Comparison of ENCODE assay signal across 10 mouse cellular contexts in genomic region chr1:169051085-169051862, GRCm38 (mm10).
DNase-seq lines count a peak whose midpoint lies in the region; ATAC-seq and TF ChIP-seq lines count a peak whose summit lies in the region.
"Had no signal": no experiment of that assay in that cellular context is flagged by ENCODE, and none has a peak within 500 bp of the region (broad histone marks: within the 10 kb centered on the region; RNA-seq: fewer than 3 reads in every experiment).

No protein-coding gene starts in this region.

- peak; percentile 3 for DNase-seq in R1 (ENCODE audit: low read depth, low spot score)
- DNase-seq in embryonic facial prominence, embryonic 11.5 days (ENCODE audit: low spot score) = no peak
- DNase-seq in midbrain, postnatal 0 days (ENCODE audit: low spot score) = peak; percentile 83
- no peak for DNase-seq in urinary bladder, postnatal 25 days (ENCODE audit: low spot score)
- no peak for DNase-seq in gastrocnemius, postnatal 4 days (ENCODE audit: low spot score in 2 of 2)
- no peak for DNase-seq in left cerebral cortex, adult 2 months (ENCODE audit: extremely low spot score in 1 of 2, low spot score in 2 of 2)
- DNase-seq: adrenal gland, adult 8-10 months; cerebellum, postnatal 25 days; lung, postnatal 4 days had no signal

- no peak overlapping the region for H3K9ac ChIP-seq in embryonic facial prominence, embryonic 11.5 days (replicated peaks; ENCODE audit: low read length)
- H3K9ac ChIP-seq in hindbrain, embryonic 16.5 days (ENCODE audit: low read depth, low read length) = no peak overlapping the region
- no peak overlapping the region for H3K9ac ChIP-seq in midbrain, postnatal 0 days (replicated peaks; ENCODE audit: low read length, poor library complexity, severe bottlenecking)

- intact Hi-C loops in left cerebral cortex, adult 2 months (cut with DNase I) = no loop called here

- peak; percentile 59 for ATAC-seq in embryonic facial prominence, embryonic 11.5 days (replicated peaks; ENCODE audit: insufficient number of reproducible peaks, low FRiP score, low TSS enrichment, low read depth)
- peak; percentile 95 for ATAC-seq in hindbrain, embryonic 16.5 days
- no peak for ATAC-seq in midbrain, postnatal 0 days (ENCODE audit: low FRiP score)

- H3K4me3 ChIP-seq in embryonic facial prominence, embryonic 11.5 days (ENCODE audit: low read depth, low read length) = no peak overlapping the region
- H3K4me3 ChIP-seq in hindbrain, embryonic 16.5 days (ENCODE audit: low read length) = no peak overlapping the region
- H3K4me3 ChIP-seq in midbrain, postnatal 0 days (ENCODE audit: low read depth, low read length) = no peak overlapping the region
- H3K4me3 ChIP-seq in left cerebral cortex, adult 2 months = no peak overlapping the region

- H3K4me1 ChIP-seq in embryonic facial prominence, embryonic 11.5 days (ENCODE audit: control insufficient read depth, insufficient read depth, low read length) = no peaks in the 10 kb centered on the region
- H3K4me1 ChIP-seq in hindbrain, embryonic 16.5 days (ENCODE audit: control insufficient read depth, insufficient read depth, low read depth, low read length) = no peaks in the 10 kb centered on the region
- H3K4me1 ChIP-seq in midbrain, postnatal 0 days (ENCODE audit: insufficient read depth, low read length) = no peaks in the 10 kb centered on the region

- H3K27me3 ChIP-seq in embryonic facial prominence, embryonic 11.5 days (ENCODE audit: control insufficient read depth, insufficient read depth, low read length) = no peaks in the 10 kb centered on the region
- no peaks in the 10 kb centered on the region for H3K27me3 ChIP-seq in hindbrain, embryonic 16.5 days (replicated peaks; ENCODE audit: control insufficient read depth, insufficient read depth, low read length)
- no peaks in the 10 kb centered on the region for H3K27me3 ChIP-seq in midbrain, postnatal 0 days (ENCODE audit: insufficient read depth, low read length)

- no peaks in the 10 kb centered on the region for H3K9me3 ChIP-seq in embryonic facial prominence, embryonic 11.5 days (replicated peaks; ENCODE audit: control insufficient read depth, low read length)
- no peaks in the 10 kb centered on the region for H3K9me3 ChIP-seq in hindbrain, embryonic 16.5 days (ENCODE audit: control insufficient read depth, low read length)
- H3K9me3 ChIP-seq in midbrain, postnatal 0 days (ENCODE audit: low read length) = no peaks in the 10 kb centered on the region

- TF ChIP-seq CTCF in midbrain, postnatal 0 days (IDR thresholded peaks at IDR 0.05) = no peak
- TF ChIP-seq CTCF in left cerebral cortex, adult 2 months (IDR thresholded peaks at IDR 0.05) = no peak

- 49% methylated on average over 11 of the region's 11 CpGs for WGBS in embryonic facial prominence, embryonic 11.5 days
- 19% methylated on average over 11 of the region's 11 CpGs for WGBS in hindbrain, embryonic 16.5 days
- WGBS in midbrain, postnatal 0 days = 24% methylated on average over 11 of the region's 11 CpGs

- no peaks in the 10 kb centered on the region for H3K36me3 ChIP-seq in embryonic facial prominence, embryonic 11.5 days (replicated peaks; ENCODE audit: control insufficient read depth, insufficient read depth, low read depth, low read length)
- no peaks in the 10 kb centered on the region for H3K36me3 ChIP-seq in hindbrain, embryonic 16.5 days (ENCODE audit: control insufficient read depth, insufficient read depth, low read length)
- H3K36me3 ChIP-seq in midbrain, postnatal 0 days (ENCODE audit: insufficient read depth, low read length) = no peaks in the 10 kb centered on the region

- no peak overlapping the region for H3K27ac ChIP-seq in embryonic facial prominence, embryonic 11.5 days (replicated peaks; ENCODE audit: low read depth, low read length)
- no peak overlapping the region for H3K27ac ChIP-seq in hindbrain, embryonic 16.5 days (ENCODE audit: low read depth, low read length)
- no peak overlapping the region for H3K27ac ChIP-seq in midbrain, postnatal 0 days (ENCODE audit: low read depth, low read length)
- no peak overlapping the region for H3K27ac ChIP-seq in left cerebral cortex, adult 2 months

- H3K4me2 ChIP-seq in embryonic facial prominence, embryonic 11.5 days (ENCODE audit: low read depth, low read length) = no peak overlapping the region
- H3K4me2 ChIP-seq in hindbrain, embryonic 16.5 days (ENCODE audit: low read length) = peak overlapping the region; percentile 12; the same call in 1 of the 2 replicates
- H3K4me2 ChIP-seq in midbrain, postnatal 0 days (ENCODE audit: low read depth, low read length, poor library complexity, severe bottlenecking) = no peak overlapping the region

Comparison
In these comparisons a context has a peak if more than half of its experiments do, and no peak if none do; other contexts are left out.
1. DNase-seq: peak in R1 (single experiment) and midbrain, postnatal 0 days (single experiment); none in embryonic facial prominence, embryonic 11.5 days (single experiment), urinary bladder, postnatal 25 days (single experiment), gastrocnemius, postnatal 4 days (0 of 2) and left cerebral cortex, adult 2 months (0 of 2).